Mouse (Mus musculus) embryonic fibroblast, embryonic 13.5 days (primary cell): ENCODE measurements around the gene Mon2. TPM values are rescaled to one million over a fixed set of nuclear protein-coding genes. Genes with fewer than 3 reads are reported as not detected.

ENCODE experiments used
- H3K27ac ChIP-seq: 2 replicates; pipeline ENCODE4 v1.5.1; 2012; ENCODE audit warnings: low read length, control low read depth, inconsistent platforms; ENCODE audit not compliant: insufficient read depth
- H3K4me1 ChIP-seq: 2 replicates; pipeline ENCODE4 v1.6.1; 2011; ENCODE audit warnings: low read length; ENCODE audit not compliant: control insufficient read depth, insufficient read depth
- H3K4me3 ChIP-seq: 2 replicates; pipeline ENCODE4 v1.5.1; 2011; ENCODE audit warnings: mild to moderate bottlenecking, control low read depth, low read length; ENCODE audit not compliant: insufficient read depth
- CTCF ChIP-seq: IDR thresholded peaks from 2 replicates; pipeline ENCODE4 v1.5.1; 2011; ENCODE audit warnings: mild to moderate bottlenecking, control low read depth, low read length, moderate library complexity, borderline replicate concordance; ENCODE audit not compliant: insufficient read depth
- POLR2A ChIP-seq: IDR thresholded peaks from 2 replicates; pipeline ENCODE4 v1.6.1; 2011; ENCODE audit warnings: low read depth, mild to moderate bottlenecking, control low read depth, low read length, moderate library complexity
- polyA plus RNA-seq: library from polyadenylated mRNA; stranded (reverse); fragments of >200 nt; gene quantifications from 2 replicates; pipeline ENCODE4 v1.2.4, GENCODE M21; 2011; ENCODE audit warnings: low read depth; ENCODE audit not compliant: missing spikeins, insufficient read length

The Mon2 gene
- polyA plus RNA-seq, 1 experiment = 89.2 TPM

DNA sequence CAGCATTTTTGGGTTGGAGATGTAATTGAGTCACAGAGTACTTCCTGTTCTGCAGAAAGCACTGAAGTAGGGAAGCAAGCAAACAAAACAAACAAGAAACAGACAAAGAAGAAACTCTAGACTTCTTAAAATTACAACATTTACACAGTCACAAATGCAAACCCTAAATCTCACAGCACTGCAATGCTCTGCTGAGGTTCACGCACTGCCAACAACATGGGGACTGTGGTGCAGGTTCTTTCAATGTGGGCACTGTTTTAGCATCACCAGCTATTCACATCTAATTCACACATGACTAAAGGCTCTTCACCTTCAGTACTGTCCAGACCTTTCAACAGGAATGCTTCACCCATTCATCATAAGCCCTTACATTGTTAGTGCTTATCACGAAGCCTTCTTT is 13.3 kb downstream of the Mon2 start:
- no peak overlapping the region for H3K4me3 ChIP-seq

DNA sequence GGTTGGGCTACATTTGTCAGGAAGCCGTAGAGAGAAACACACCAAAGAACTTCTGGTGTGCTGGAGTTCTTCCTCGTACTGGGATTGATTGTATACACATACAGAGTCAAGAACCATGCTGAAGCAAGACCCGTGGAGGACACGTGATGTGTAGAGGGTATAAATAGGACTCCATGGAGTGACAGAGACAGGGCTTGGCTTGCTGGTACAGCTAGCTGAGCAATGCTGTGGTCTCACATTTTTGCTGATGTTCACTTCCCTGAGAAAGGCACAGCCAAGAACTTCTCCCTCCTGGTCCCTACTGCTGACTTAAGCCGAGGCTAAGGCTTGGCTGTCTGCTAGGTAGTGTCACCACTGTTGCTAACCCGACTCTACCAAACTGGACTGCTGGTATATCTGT is 15.5 kb downstream of the Mon2 start:
- Histone ChIP-seq H3K4me3 (no peak overlapping the region), H3K4me1 (no peaks in the 10 kb centered on the region), H3K27ac (no peak overlapping the region)
- no peak for TF ChIP-seq POLR2A

More for the DNA sequence above, 13.3 kb downstream of the Mon2 start:
- Histone ChIP-seq H3K4me1 (no peaks in the 10 kb centered on the region), H3K27ac (no peak overlapping the region)
- TF ChIP-seq CTCF = no peak

DNA sequence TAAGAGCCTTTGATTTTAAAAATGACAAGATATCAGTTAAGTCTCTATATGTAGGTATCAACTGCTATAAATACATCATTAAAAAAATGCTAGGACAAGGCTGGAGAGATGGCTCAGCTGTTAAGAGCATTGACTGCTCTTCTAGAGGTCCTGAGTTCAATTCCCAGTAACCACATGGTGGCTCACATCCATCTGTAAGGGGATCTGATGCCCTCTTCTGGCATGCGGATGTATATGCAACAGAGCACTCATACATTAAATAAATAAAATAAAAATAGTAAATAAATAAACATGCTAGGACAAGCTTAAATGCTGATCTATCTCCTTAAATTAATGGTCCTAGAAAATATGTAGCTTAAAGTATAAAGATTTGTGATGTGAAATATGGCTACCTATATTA is 19.2 kb downstream of the Mon2 start:
- H3K4me1 ChIP-seq = 0 out of 2 replicates have a peak, but pooled peaks cover 3% of the 10 kb centered on the region
- no peak overlapping the region for H3K27ac ChIP-seq
- no peak overlapping the region for H3K4me3 ChIP-seq
- no peak for TF ChIP-seq POLR2A
- no peak for TF ChIP-seq CTCF

DNA sequence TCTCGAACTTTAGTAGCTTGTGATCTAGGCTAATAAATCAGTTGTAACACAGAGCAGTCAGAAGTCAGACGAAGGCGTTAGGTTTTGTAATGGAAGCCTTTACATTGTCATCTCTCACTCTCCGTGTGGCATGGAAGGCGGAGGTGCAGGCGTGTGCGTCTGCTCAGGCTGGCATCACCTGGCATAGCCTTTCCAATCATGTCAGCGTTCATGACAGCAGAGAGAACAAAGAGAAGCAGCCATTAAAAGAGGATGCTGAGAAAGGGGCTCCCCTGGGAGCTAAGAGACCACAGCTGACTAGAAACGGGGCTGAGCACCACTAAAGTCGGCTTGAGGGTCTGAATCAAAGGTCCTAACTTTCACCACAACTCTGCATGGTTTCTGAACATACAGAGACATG is 19.8 kb downstream of the Mon2 start:
- 0 out of 2 replicates have a peak, but pooled peaks cover 3% of the 10 kb centered on the region for H3K4me1 ChIP-seq
- no peak overlapping the region for H3K4me3 ChIP-seq
- no peak overlapping the region for H3K27ac ChIP-seq
- TF ChIP-seq POLR2A (no peak), CTCF (no peak)

DNA sequence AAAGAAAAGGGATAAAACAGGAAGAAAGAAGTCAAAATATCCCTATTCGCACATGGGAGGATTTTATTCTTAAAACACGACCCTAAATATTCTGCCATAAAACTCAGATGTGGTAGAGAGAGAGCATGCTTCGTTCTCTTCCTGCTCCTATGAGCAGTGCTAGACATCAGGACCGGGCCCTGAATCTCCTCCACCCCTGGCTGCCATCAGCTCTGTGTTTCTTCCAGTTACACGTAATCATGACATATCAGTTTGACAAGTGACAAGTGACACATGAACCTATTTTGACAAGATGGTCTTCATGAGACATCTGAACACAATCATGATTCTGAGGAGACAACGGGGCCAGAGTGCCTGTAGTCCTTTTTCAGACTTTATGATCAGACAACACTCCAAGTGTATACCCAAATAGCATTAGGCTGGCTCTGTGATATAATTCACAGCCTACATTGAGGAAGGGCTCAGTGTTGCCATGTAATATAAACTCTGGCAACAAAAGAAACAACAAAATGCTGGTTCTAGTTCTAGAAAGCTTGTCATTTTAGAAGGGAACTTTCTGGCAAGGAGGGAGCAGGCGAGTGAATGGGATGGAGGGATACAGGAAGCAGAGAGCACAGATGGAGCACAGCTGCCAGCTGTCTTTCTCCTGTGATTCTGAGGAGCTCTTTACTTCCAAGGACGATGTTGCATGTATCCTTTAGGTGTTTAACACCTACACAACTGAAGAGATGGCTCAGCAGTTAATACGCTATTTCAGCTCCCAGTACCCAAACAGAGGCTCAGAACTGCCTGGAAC is 20.9 kb downstream of the Mon2 start:
- TF ChIP-seq POLR2A (no peak), CTCF (no peak)
- H3K4me3 ChIP-seq = no peak overlapping the region
- H3K27ac ChIP-seq = no peak overlapping the region
- 0 out of 2 replicates have a peak, but pooled peaks cover 3% of the 10 kb centered on the region for H3K4me1 ChIP-seq

DNA sequence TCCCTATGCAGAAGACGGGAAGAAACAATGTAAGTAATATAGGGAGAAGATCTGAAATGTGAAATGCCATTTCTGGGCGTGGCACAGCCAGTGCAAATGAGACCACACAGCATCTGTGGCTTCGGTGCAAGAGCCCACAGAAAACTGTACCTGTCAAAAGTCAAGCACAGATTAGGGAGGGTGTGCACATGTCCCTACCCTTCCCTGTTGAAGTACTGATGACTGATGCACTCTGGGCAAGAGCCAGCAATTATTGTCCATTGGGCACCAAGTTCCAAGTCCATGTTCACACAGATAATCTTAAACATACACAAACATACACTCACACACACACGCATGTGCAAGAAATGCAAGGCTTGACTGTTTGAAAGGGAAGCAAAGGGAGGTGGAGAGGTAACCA is 22.7 kb downstream of the Mon2 start:
- no peak for TF ChIP-seq POLR2A
- no peak for TF ChIP-seq CTCF
- no peak overlapping the region for H3K4me3 ChIP-seq
- no peak overlapping the region for H3K27ac ChIP-seq
- H3K4me1 ChIP-seq = peaks cover 3% of the 10 kb centered on the region; the same call in 1 of the 2 replicates

DNA sequence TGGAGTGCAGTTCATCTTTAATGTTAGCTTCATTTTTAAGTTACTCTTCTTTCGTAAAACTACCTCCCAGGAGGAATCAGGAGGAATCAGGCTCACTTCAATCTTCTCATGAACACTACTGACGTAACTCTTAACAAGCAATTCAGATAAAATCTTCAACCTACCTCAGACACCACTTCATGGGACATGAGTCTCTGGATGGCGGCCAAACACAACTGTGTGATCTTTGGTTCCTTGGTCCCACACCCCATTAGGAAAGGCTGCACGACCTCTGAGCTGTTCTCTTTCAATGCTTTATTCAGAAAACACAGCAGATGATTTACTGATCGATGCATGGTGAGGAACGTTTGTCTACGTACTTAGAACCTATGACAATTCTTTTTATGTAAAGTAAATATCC is 24.3 kb downstream of the Mon2 start:
- H3K4me3 ChIP-seq = no peak overlapping the region

DNA sequence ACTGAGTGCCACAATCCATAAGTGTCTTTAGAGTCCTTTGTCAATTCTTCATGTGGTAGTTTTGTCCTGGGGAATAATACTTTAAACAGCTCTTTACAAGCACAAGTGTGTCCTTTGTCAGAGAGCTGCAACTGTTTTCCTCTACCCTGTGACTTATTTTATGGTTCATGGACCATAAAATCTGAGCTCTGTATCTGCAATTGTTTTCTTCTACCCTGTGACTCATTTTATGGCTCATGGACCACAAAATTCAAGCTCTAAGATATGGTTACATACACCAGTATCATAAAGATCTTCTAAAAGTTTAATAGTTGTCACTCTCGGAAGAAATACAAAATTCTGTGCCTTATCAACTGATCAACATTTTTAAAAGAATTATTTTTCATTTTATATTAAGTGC is 27.6 kb downstream of the Mon2 start:
- H3K4me3 ChIP-seq = no peak overlapping the region
- no peak overlapping the region for H3K27ac ChIP-seq
- TF ChIP-seq POLR2A (no peak), CTCF (no peak)
- peaks cover 2% of the 10 kb centered on the region; the same call in 1 of the 2 replicates for H3K4me1 ChIP-seq

More for the DNA sequence above, 24.3 kb downstream of the Mon2 start:
- Histone ChIP-seq H3K27ac (no peak overlapping the region), H3K4me1 (peaks cover 3% of the 10 kb centered on the region; the same call in 1 of the 2 replicates)
- TF ChIP-seq CTCF (no peak), POLR2A (no peak)

DNA sequence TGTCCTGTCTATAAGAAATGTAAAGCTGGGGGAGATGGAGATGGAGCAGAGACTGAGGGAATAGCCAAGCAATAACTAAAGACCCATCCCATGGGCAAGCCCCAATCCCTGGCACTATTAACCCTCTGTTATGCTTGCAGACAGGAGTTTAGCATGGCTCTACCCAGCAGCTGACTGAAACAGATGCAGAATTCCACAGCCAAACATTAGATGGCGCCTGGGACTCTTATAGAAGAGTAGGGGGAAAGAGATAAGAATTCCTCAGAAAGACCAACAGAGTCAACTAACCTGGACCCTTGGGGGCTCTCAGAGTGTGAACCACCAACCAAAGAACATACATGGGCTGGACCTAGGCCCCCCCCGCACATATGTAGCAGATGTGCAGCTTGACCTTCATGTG is 36.4 kb downstream of the Mon2 start:
- H3K27ac ChIP-seq = no peak overlapping the region
- TF ChIP-seq CTCF (no peak), POLR2A (no peak)
- no peak overlapping the region for H3K4me3 ChIP-seq
- no peaks in the 10 kb centered on the region for H3K4me1 ChIP-seq

DNA sequence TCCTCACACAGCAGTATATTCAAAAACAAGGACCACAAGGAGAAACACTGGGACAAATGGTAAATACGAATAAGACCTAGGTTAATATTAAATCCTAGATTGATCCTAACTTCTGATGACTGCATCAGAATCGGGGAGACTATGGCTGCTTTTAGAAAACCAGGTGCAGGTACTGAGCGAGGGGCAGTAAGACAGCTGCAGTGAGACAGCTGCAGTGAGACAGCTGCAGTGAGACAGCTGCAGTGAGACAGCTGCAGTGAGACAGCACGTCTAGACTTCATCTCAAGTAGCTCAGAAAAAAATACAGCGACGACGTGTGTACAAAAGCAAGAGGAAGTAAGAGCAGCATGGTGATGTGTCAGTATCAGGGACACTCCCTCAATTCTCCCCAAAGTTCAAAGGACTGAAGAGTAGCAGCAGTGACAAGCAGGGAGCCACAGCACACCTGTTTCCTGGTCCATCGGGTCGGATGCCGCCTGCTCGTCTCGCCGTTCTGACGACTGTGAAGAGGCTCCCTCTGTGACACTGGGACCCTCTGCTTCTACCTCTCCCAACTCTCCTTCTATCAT is 44.1 kb downstream of the Mon2 start:
- no peak for TF ChIP-seq POLR2A
- Histone ChIP-seq H3K27ac (no peak overlapping the region), H3K4me3 (no peak overlapping the region), H3K4me1 (no peaks in the 10 kb centered on the region)
